Mouse (Mus musculus): ENCODE measurements around the gene Txnip. TPM values are rescaled to one million over a fixed set of nuclear protein-coding genes. Genes with fewer than 3 reads are reported as not detected.

Gene Txnip
- total RNA-seq, 2 experiments from 2014 or later: 343 to 504 TPM

GRCm38 (mm10) chr3:96568605-96569004 lies 10.8 kb downstream of the Txnip start:
- no peak for DNase-seq

- DNase-seq: no peak
These were observed 11.7 kb downstream of the Txnip start for GRCm38 (mm10) chr3:96569506-96569905.

- DNase-seq: no peak
These were observed 12.3 kb downstream of the Txnip start for GRCm38 (mm10) chr3:96569966-96570605.

- no peak for DNase-seq
These were observed 12.9 kb downstream of the Txnip start for GRCm38 (mm10) chr3:96570643-96571042.

- no peak for DNase-seq
These were observed 13.6 kb downstream of the Txnip start for GRCm38 (mm10) chr3:96571336-96571735.

- peak; percentile 58 for DNase-seq
These were observed 14.3 kb downstream of the Txnip start for GRCm38 (mm10) chr3:96571896-96572698.

GRCm38 (mm10) chr3:96573611-96574511 lies 16.1 kb downstream of the Txnip start:
- peak; percentile 74 for DNase-seq

- peak; percentile 79 for DNase-seq
These were observed 17.7 kb downstream of the Txnip start for GRCm38 (mm10) chr3:96575272-96575984.

- peak; percentile 86 for DNase-seq
These were observed 18.4 kb downstream of the Txnip start for GRCm38 (mm10) chr3:96576005-96576658.

- DNase-seq: peak; percentile 95
These were observed 19.2 kb downstream of the Txnip start, which contains the start of gene Gm16253 for GRCm38 (mm10) chr3:96576690-96577541. Gm16253 (plus strand) TSS chr3:96576984.

- no peak for DNase-seq
These were observed 19.8 kb downstream of the Txnip start for GRCm38 (mm10) chr3:96577566-96577965.

GRCm38 (mm10) chr3:96578561-96579238 lies 20.9 kb downstream of the Txnip start:
- no peak for DNase-seq

- no peak for DNase-seq
These were observed 21.5 kb downstream of the Txnip start for GRCm38 (mm10) chr3:96579239-96579750.

- peak; percentile 85 for DNase-seq
These were observed 22.2 kb downstream of the Txnip start for GRCm38 (mm10) chr3:96579885-96580454.

- DNase-seq: no peak
These were observed 23.4 kb downstream of the Txnip start for GRCm38 (mm10) chr3:96581141-96581540.

GRCm38 (mm10) chr3:96581771-96582515 lies 24.2 kb downstream of the Txnip start:
- DNase-seq: no peak

GRCm38 (mm10) chr3:96583386-96583785 lies 25.6 kb downstream of the Txnip start:
- DNase-seq: no peak

GRCm38 (mm10) chr3:96590657-96591056 lies 32.9 kb downstream of the Txnip start:
- DNase-seq: no peak

Measured in gastrocnemius, postnatal 25 days (tissue).